Mouse (Mus musculus): Measurements from ENCODE around the gene Dnajc5g.

Dnajc5g gene

GRCm38 (mm10) chr5:31108000-31108490 is 2.0 kb downstream of the Dnajc5g start, which contains the start of gene Slc30a3:
TSS of gene Slc30a3 (minus strand) at chr5:31108237.
- DNase-seq (ENCODE audit: low read depth, low spot score): no peak

GRCm38 (mm10) chr5:31110781-31111180 is 4.7 kb downstream of the Dnajc5g start:
- peak; percentile 79 for DNase-seq (ENCODE audit: low read depth, low spot score)

GRCm38 (mm10) chr5:31116354-31116753 is 10.3 kb downstream of the Dnajc5g start, which contains the start of gene Trim54:
TSS of gene Trim54 (plus strand) at chr5:31116712.
- DNase-seq (ENCODE audit: low read depth, low spot score): no peak

- peak; percentile 65 for DNase-seq (ENCODE audit: low read depth, low spot score)
Measured at GRCm38 (mm10) chr5:31116912-31117311, 10.8 kb downstream of the Dnajc5g start.

- no peak for DNase-seq (ENCODE audit: low read depth, low spot score)
Measured at GRCm38 (mm10) chr5:31121111-31121510, 15.0 kb downstream of the Dnajc5g start.

GRCm38 (mm10) chr5:31123481-31123880 is 17.4 kb downstream of the Dnajc5g start:
- DNase-seq (ENCODE audit: low read depth, low spot score): no peak

GRCm38 (mm10) chr5:31126050-31126449 is 20.0 kb downstream of the Dnajc5g start:
- DNase-seq (ENCODE audit: low read depth, low spot score): peak; percentile 55

GRCm38 (mm10) chr5:31136730-31137424 is 30.8 kb downstream of the Dnajc5g start:
- peak; percentile 34 for DNase-seq (ENCODE audit: low read depth, low spot score)

GRCm38 (mm10) chr5:31137658-31138057 is 31.6 kb downstream of the Dnajc5g start:
- peak; percentile 40 for DNase-seq (ENCODE audit: low read depth, low spot score)

GRCm38 (mm10) chr5:31138241-31138967 is 32.3 kb downstream of the Dnajc5g start, which contains the start of gene Ucn:
TSS of gene Ucn (minus strand) at chr5:31138829.
- peak; percentile 57 for DNase-seq (ENCODE audit: low read depth, low spot score)

GRCm38 (mm10) chr5:31138968-31139425 is 32.9 kb downstream of the Dnajc5g start:
- peak; percentile 74 for DNase-seq (ENCODE audit: low read depth, low spot score)

GRCm38 (mm10) chr5:31149781-31150180 is 43.7 kb downstream of the Dnajc5g start:
- DNase-seq (ENCODE audit: low read depth, low spot score): no peak

GRCm38 (mm10) chr5:31151746-31152145 is 45.7 kb downstream of the Dnajc5g start:
- no peak for DNase-seq (ENCODE audit: low read depth, low spot score)

GRCm38 (mm10) chr5:31153516-31154151 is 47.5 kb downstream of the Dnajc5g start:
- DNase-seq (ENCODE audit: low read depth, low spot score): no peak

GRCm38 (mm10) chr5:31154152-31154553 is 48.1 kb downstream of the Dnajc5g start, which contains the start of gene Mpv17:
TSS of gene Mpv17 (minus strand) at chr5:31154251.
- DNase-seq (ENCODE audit: low read depth, low spot score): peak; percentile 94
